Mouse (Mus musculus): ENCODE measurements around the gene Map1s.

DNA sequence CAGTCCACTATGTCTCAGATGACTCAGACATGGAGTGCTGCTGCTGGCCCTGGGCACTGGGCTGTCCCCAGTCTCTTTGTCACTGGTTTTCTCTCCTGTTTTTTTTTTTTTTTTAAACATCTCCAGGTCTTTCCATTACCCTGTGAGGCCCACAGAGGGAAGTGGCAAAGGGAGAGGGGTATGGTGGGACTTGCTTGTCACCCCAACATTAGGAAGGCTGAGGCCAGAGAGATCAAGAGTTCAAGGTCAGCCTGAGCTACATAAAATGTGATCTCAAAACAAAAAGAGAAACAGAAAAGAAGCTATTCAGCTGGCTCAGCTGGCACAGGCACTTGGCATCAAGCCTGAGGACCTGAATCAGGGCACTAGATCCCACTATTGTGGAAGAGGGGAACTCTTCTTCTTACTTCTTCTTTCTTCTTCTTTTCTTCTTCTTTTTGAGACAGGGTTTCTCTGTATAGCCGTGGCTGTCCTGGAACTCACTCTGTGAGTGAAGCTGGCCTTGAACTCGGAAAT lies 4.8 kb upstream of the Map1s start:
- TF ChIP-seq CTCF (IDR thresholded peaks at IDR 0.05; ENCODE audit: borderline replicate concordance, extremely low read depth, insufficient read depth, insufficient read length) (no peak), POLR2A (IDR thresholded peaks at IDR 0.05; ENCODE audit: borderline replicate concordance, extremely low read depth, insufficient read depth, insufficient read length, poor library complexity, severe bottlenecking) (no peak)
